In genomic region chr3:95673707-95674211, GRCm38 (mm10) we compare ENCODE assay signal across 9 mouse cellular contexts. TPM values are rescaled to one million over a fixed set of nuclear protein-coding genes. Genes with fewer than 3 reads are reported as not detected.
DNase-seq lines count a peak whose midpoint lies in the region; ATAC-seq and TF ChIP-seq lines count a peak whose summit lies in the region.
"Had no signal": no experiment of that assay in that cellular context is flagged by ENCODE, and none has a peak within 500 bp of the region (broad histone marks: within the 10 kb centered on the region; RNA-seq: fewer than 3 reads in every experiment).

No protein-coding gene starts in this region.

- TF ChIP-seq CTCF in G1E (IDR thresholded peaks at IDR 0.05; ENCODE audit: low read depth, low read length): no peak
- 0 out of 2 replicates have a peak, but pooled peaks have one; percentile 6 for TF ChIP-seq CTCF in liver, embryonic 14.5 days (IDR thresholded peaks at IDR 0.05; ENCODE audit: low read depth)

- H3K36me3 ChIP-seq in G1E (replicated peaks): peaks cover 82% of the 10 kb centered on the region
- no peaks in the 10 kb centered on the region; the same call in 1 of the 2 replicates for H3K36me3 ChIP-seq in heart, embryonic 15.5 days
- H3K36me3 ChIP-seq in liver, embryonic 14.5 days (replicated peaks; ENCODE audit: control insufficient read depth, insufficient read depth, low read depth): peaks cover 10% of the 10 kb centered on the region; the same call in 1 of the 2 replicates
- H3K36me3 ChIP-seq in stomach, embryonic 16.5 days (ENCODE audit: control insufficient read depth, insufficient read depth, low read length): no peaks in the 10 kb centered on the region

- peak overlapping the region; percentile 64 for H3K4me2 ChIP-seq in heart, embryonic 15.5 days
- H3K4me2 ChIP-seq in liver, embryonic 14.5 days (ENCODE audit: low read depth): peak overlapping the region; percentile 73
- peak overlapping the region; percentile 43 for H3K4me2 ChIP-seq in stomach, embryonic 16.5 days (ENCODE audit: low read depth, low read length)

- WGBS in heart, embryonic 15.5 days: 9% methylated on average over 11 of the region's 11 CpGs
- 9% methylated on average over 11 of the region's 11 CpGs for WGBS in liver, embryonic 14.5 days (ENCODE audit: insufficient replicate concordance)
- WGBS in stomach, embryonic 16.5 days: 11% methylated on average over 11 of the region's 11 CpGs

- ATAC-seq in G1E (ENCODE audit: extremely low read depth, insufficient number of reproducible peaks, low FRiP score, poor library complexity, severe bottlenecking): no peak
- peak; percentile 16 for ATAC-seq in heart, embryonic 15.5 days (replicated peaks; ENCODE audit: insufficient number of reproducible peaks, insufficient read depth, low FRiP score, low read depth)
- ATAC-seq in liver, embryonic 14.5 days (ENCODE audit: insufficient read depth): peak; percentile 3; the same call in 1 of the 2 replicates
- no peak; the same call in 1 of the 2 replicates for ATAC-seq in stomach, embryonic 16.5 days (ENCODE audit: insufficient read depth, low FRiP score)

- H3K9ac ChIP-seq in heart, embryonic 15.5 days: peak overlapping the region; percentile 54
- H3K9ac ChIP-seq in liver, embryonic 14.5 days (replicated peaks): peak overlapping the region; percentile 85
- peak overlapping the region; percentile 54 for H3K9ac ChIP-seq in stomach, embryonic 16.5 days (ENCODE audit: low read length)

- no peak for TF ChIP-seq EP300 in liver, embryonic 14.5 days (IDR thresholded peaks at IDR 0.05; ENCODE audit: low read depth)

- H3K9me3 ChIP-seq in G1E (replicated peaks): no peaks in the 10 kb centered on the region
- H3K9me3 ChIP-seq in heart, embryonic 15.5 days (replicated peaks): no peaks in the 10 kb centered on the region
- H3K9me3 ChIP-seq in liver, embryonic 14.5 days (ENCODE audit: control insufficient read depth, low read length): no peaks in the 10 kb centered on the region
- no peaks in the 10 kb centered on the region for H3K9me3 ChIP-seq in stomach, embryonic 16.5 days (replicated peaks; ENCODE audit: control insufficient read depth, low read length)

- peak; percentile 97 for DNase-seq in heart, adult 11 months
- DNase-seq in heart, postnatal 4 days: no peak
- no peak for DNase-seq in G1E (ENCODE audit: low spot score)
- DNase-seq in liver, embryonic 14.5 days (ENCODE audit: low read depth in 3 of 3, low spot score in 3 of 3): no peak
- no peak for DNase-seq in retina, postnatal 1 day
- DNase-seq in cerebellum, postnatal 10 days: no peak

- H3K4me3 ChIP-seq in G1E (ENCODE audit: low read depth, low read length): peak overlapping the region; percentile 65; the same call in 1 of the 2 replicates
- H3K4me3 ChIP-seq in heart, embryonic 15.5 days: peak overlapping the region; percentile 27
- peak overlapping the region; percentile 42 to 58 for H3K4me3 ChIP-seq in liver, embryonic 14.5 days (ENCODE audit: insufficient read depth in 1 of 2, low read depth in 2 of 2, low read length in 2 of 2)
- H3K4me3 ChIP-seq in stomach, embryonic 16.5 days (replicated peaks; ENCODE audit: low read length): peak overlapping the region; percentile 2; the same call in 1 of the 2 replicates

- no peaks in the 10 kb centered on the region for H3K27me3 ChIP-seq in G1E (ENCODE audit: insufficient read depth, low read length)
- H3K27me3 ChIP-seq in heart, embryonic 15.5 days: no peaks in the 10 kb centered on the region
- no peaks in the 10 kb centered on the region for H3K27me3 ChIP-seq in liver, embryonic 14.5 days (ENCODE audit: control insufficient read depth, insufficient read depth, low read length)
- H3K27me3 ChIP-seq in stomach, embryonic 16.5 days (ENCODE audit: control insufficient read depth, insufficient read depth, low read length): no peaks in the 10 kb centered on the region

- H3K4me1 ChIP-seq in G1E (ENCODE audit: insufficient read depth, low read depth, low read length): peaks cover 80% of the 10 kb centered on the region
- peaks cover 71% of the 10 kb centered on the region for H3K4me1 ChIP-seq in heart, embryonic 15.5 days (replicated peaks)
- H3K4me1 ChIP-seq in liver, embryonic 14.5 days (replicated peaks; ENCODE audit: control insufficient read depth in 2 of 2, insufficient read depth in 2 of 2, low read length in 1 of 2): peaks cover 41 to 54% of the 10 kb centered on the region in 2 experiments
- H3K4me1 ChIP-seq in stomach, embryonic 16.5 days (ENCODE audit: control insufficient read depth, insufficient read depth, low read length): peaks cover 57% of the 10 kb centered on the region

- peak overlapping the region; percentile 97 for H3K27ac ChIP-seq in heart, embryonic 15.5 days
- peak overlapping the region; percentile 99 for H3K27ac ChIP-seq in liver, embryonic 14.5 days
- H3K27ac ChIP-seq in stomach, embryonic 16.5 days (ENCODE audit: low read length): peak overlapping the region; percentile 99

RNA-seq across cellular contexts. Expression of gene Adamtsl4, which starts 14.0 kb away (rescaled TPM):
- 10 to 100 TPM; 13.5 to 14.6 TPM for total RNA-seq in heart, postnatal 4 days (2021)
- total RNA-seq in G1E (2014; fragmentation: Nextera tagmentation) (not detected in 2 replicates), G1E (2017) (0.06 and 0.11 TPM in 2 replicates)
- polyA plus RNA-seq in G1E (2012): 0.01 TPM in 1 of 2 replicates, not detected in the other
- 6.9 and 10.6 TPM in 2 replicates for polyA plus RNA-seq in heart, embryonic 15.5 days (2015; fragmentation: Nextera tagmentation; extraction: Ambion mirVana)
- 0.12 and 0.43 TPM in 2 replicates for polyA plus RNA-seq in liver, embryonic 14.5 days (2012; rRNA removed)
- 0.17 and 0.47 TPM in 2 replicates for polyA plus RNA-seq in liver, embryonic 14.5 days (2014; fragmentation: Nextera tagmentation; extraction: Ambion mirVana)
- polyA plus RNA-seq in stomach, embryonic 16.5 days (2015; fragmentation: Nextera tagmentation; extraction: Ambion mirVana): 13.3 and 20.5 TPM in 2 replicates
- total RNA-seq: hematopoietic stem cell, adult 5-6 weeks had no signal

RNA-seq across cellular contexts. Expression of gene Mcl1, which starts 15.2 kb away (rescaled TPM):
- 100 to 1,000 TPM; 112 to 115 TPM for total RNA-seq in heart, postnatal 4 days (2021)
- total RNA-seq in G1E (2014; fragmentation: Nextera tagmentation) (296 and 335 TPM in 2 replicates), G1E (2017) (263 and 280 TPM in 2 replicates)
- polyA plus RNA-seq in G1E (2012): 264 and 420 TPM in 2 replicates
- 38.4 and 45.4 TPM in 2 replicates for polyA plus RNA-seq in heart, embryonic 15.5 days (2015; fragmentation: Nextera tagmentation; extraction: Ambion mirVana)
- 26.6 and 34.6 TPM in 2 replicates for polyA plus RNA-seq in liver, embryonic 14.5 days (2012; rRNA removed)
- 39.2 and 45.0 TPM in 2 replicates for polyA plus RNA-seq in liver, embryonic 14.5 days (2014; fragmentation: Nextera tagmentation; extraction: Ambion mirVana)
- polyA plus RNA-seq in stomach, embryonic 16.5 days (2015; fragmentation: Nextera tagmentation; extraction: Ambion mirVana): 16.5 and 20.5 TPM in 2 replicates

RNA-seq across cellular contexts. Expression of gene Ensa, which starts 49.0 kb away (rescaled TPM):
- 10 to 100 TPM; 49.2 to 50.5 TPM for total RNA-seq in heart, postnatal 4 days (2021)
- 99.9 and 104 TPM in 2 replicates for total RNA-seq in G1E (2014; fragmentation: Nextera tagmentation)
- 109 and 133 TPM in 2 replicates for total RNA-seq in G1E (2017)
- polyA plus RNA-seq in G1E (2012): 19.2 and 20.4 TPM in 2 replicates
- 45.8 and 53.7 TPM in 2 replicates for polyA plus RNA-seq in heart, embryonic 15.5 days (2015; fragmentation: Nextera tagmentation; extraction: Ambion mirVana)
- 10.2 and 14.9 TPM in 2 replicates for polyA plus RNA-seq in liver, embryonic 14.5 days (2012; rRNA removed)
- 26.8 and 27.1 TPM in 2 replicates for polyA plus RNA-seq in liver, embryonic 14.5 days (2014; fragmentation: Nextera tagmentation; extraction: Ambion mirVana)
- polyA plus RNA-seq in stomach, embryonic 16.5 days (2015; fragmentation: Nextera tagmentation; extraction: Ambion mirVana): 70.3 and 73.0 TPM in 2 replicates

Comparison
In these comparisons a context has a peak if more than half of its experiments do, and no peak if none do; other contexts are left out.
1. ATAC-seq: peak in heart, embryonic 15.5 days (single experiment) and liver, embryonic 14.5 days (single experiment); none in G1E (single experiment) and stomach, embryonic 16.5 days (single experiment).
2. H3K4me3 ChIP-seq: peak in every context shown above with its lines; median percentile 65 in G1E; 50 in liver, embryonic 14.5 days; 27 in heart, embryonic 15.5 days; 2 in stomach, embryonic 16.5 days.
3. Peak in every context shown above with its lines, with median percentiles within 50 percentile points of each other: H3K27ac ChIP-seq, H3K4me2 ChIP-seq and H3K9ac ChIP-seq.